Mouse (Mus musculus) liver, embryonic 14.5 days (tissue): Measurements from ENCODE around the gene Tbc1d21. TPM values are rescaled to one million over a fixed set of nuclear protein-coding genes. Genes with fewer than 3 reads are reported as not detected.
A peak's percentile ranks its signal among the peaks of the same experiment; 100 is the strongest.

Source experiments
- ATAC-seq: fragments of 200-750 bp; cut with Nextera tagmentation; 2 replicates; pipeline ENCODE4 v1.8.0; 2017; ENCODE audit warnings: moderate number of reproducible peaks, mild to moderate bottlenecking, moderate library complexity; ENCODE audit not compliant: insufficient read depth
- DNase-seq, 3 experiments: peaks; one replicate each; pipeline ENCODE4 v3.0.0-alpha.2; 2012 to 2013; ENCODE audit warnings: low read depth in 3 of 3, low spot score in 3 of 3
- H3K27ac ChIP-seq: fragments of 300-500 bp; sonication (generic); 2 replicates; pipeline ENCODE4 v1.5.1; 2014; ENCODE audit warnings: moderate library complexity, mild to moderate bottlenecking, control low read depth, inconsistent platforms
- H3K27me3 ChIP-seq: fragments of 300-500 bp; sonication (generic); 2 replicates; pipeline ENCODE4 v1.6.1; 2014; ENCODE audit warnings: mild to moderate bottlenecking, low read length, moderate library complexity; ENCODE audit not compliant: control insufficient read depth, insufficient read depth
- H3K36me3 ChIP-seq: fragments of 300-500 bp; sonication (generic); replicated peaks from 2 replicates; pipeline ENCODE4 v1.6.1; 2014; ENCODE audit warnings: low read depth; ENCODE audit not compliant: control insufficient read depth, insufficient read depth
- H3K4me1 ChIP-seq, 2 experiments: fragments of 200-500 bp in 1 of 2; fragments of 300-500 bp in 1 of 2; sonication (generic) in 1 of 2; replicated peaks; 2 replicates each; pipeline ENCODE4 v1.6.1; 2012 to 2014; ENCODE audit warnings: antibody characterized with exemption in 1 of 2, inconsistent platforms in 1 of 2, low read length in 1 of 2; ENCODE audit not compliant: control insufficient read depth in 2 of 2, insufficient read depth in 2 of 2
- H3K4me2 ChIP-seq: fragments of 300-500 bp; sonication (generic); 2 replicates; pipeline ENCODE4 v1.6.1; 2014; ENCODE audit warnings: low read depth, mild to moderate bottlenecking, control low read depth, moderate library complexity
- H3K4me3 ChIP-seq, 2 experiments: fragments of 200-500 bp in 1 of 2; fragments of 300-500 bp in 1 of 2; sonication (generic) in 1 of 2; 2 replicates each; pipeline ENCODE4 v1.5.1; 2012 to 2014; ENCODE audit warnings: low read depth in 2 of 2, low read length in 2 of 2, mild to moderate bottlenecking in 2 of 2, control low read depth in 1 of 2, inconsistent platforms in 1 of 2, moderate library complexity in 1 of 2; ENCODE audit not compliant: insufficient read depth in 1 of 2
- H3K9ac ChIP-seq: fragments of 300-500 bp; sonication (generic); replicated peaks from 2 replicates; pipeline ENCODE4 v1.6.1; 2014; ENCODE audit warnings: mild to moderate bottlenecking, control low read depth, moderate library complexity
- H3K9me3 ChIP-seq: fragments of 300-500 bp; sonication (generic); 2 replicates; pipeline ENCODE4 v1.6.1; 2016; ENCODE audit warnings: low read length, mixed read lengths; ENCODE audit not compliant: control insufficient read depth
- CTCF ChIP-seq: IDR thresholded peaks from 2 replicates; pipeline ENCODE4 v1.5.1; 2016; ENCODE audit warnings: antibody characterized with exemption, low read depth, control low read depth
- EP300 ChIP-seq: IDR thresholded peaks from 2 replicates; pipeline ENCODE4 v1.6.1; 2016; ENCODE audit warnings: antibody characterized with exemption, low read depth
- WGBS: fragments of 180-500 bp; shearing (Covaris S2); extraction: QIAGEN DNeasy Blood & Tissue Kit; methylation state at CpG from one replicate; pipeline ENCODE4 v1.1.7; 2014; ENCODE audit not compliant: insufficient replicate concordance; 5-methylcytosine and 5-hydroxymethylcytosine counted together
- polyA plus RNA-seq, 2 experiments: library from polyadenylated mRNA; depleted of rRNA in 1 of 2; stranded (reverse) in 1 of 2; unstranded in 1 of 2; fragments of >200 nt; fragmentation: Nextera tagmentation in 1 of 2; extraction: Ambion mirVana in 1 of 2; gene quantifications; 2 replicates each; pipeline versions ENCODE4 v1.2.1 to v1.2.3; 2012 to 2014

The Tbc1d21 gene
- polyA plus RNA-seq, 2 experiments = not detected

DNA sequence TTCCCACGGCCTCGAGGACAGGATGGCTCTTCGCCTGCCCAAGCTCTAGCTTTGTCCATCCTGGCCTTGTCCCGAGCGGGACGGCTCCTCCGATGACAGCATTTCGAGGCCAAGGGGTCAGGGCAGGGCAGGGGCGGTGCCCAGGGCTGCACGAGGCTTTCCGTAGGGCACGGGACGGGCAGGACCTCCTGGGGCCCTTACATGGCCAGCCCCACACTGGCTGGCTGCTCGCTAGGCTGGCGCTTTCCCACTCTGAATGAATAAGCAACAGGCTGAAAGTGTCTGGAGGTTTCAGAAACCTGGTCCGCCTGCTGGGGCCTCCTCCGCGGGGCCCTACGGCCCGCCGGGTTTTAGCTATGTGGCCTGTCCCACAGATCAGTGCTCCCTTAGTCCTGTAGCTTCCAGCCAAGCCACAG, 57.3 kb downstream of the Tbc1d21 start, which contains the start of gene Loxl1:
Gene Loxl1 (minus strand): TSS at position 243 of the 416 bp plus-strand sequence.
- Histone ChIP-seq H3K4me2 (peak within 1 kb of the TSS; percentile 43), H3K9ac (no peak within 1 kb of the TSS), H3K9me3 (no peaks in the 10 kb centered on the region), H3K4me3 (peak within 1 kb of the TSS; percentile 12 to 16; a peak in 3 of 4 replicates), H3K36me3 (no peaks in the 10 kb centered on the region), H3K4me1 (no peaks in the 10 kb centered on the region), H3K27me3 (peaks cover 25% of the 10 kb centered on the region), H3K27ac (no peak within 1 kb of the TSS)
- TF ChIP-seq EP300 (no peak), CTCF (no peak)
- ATAC-seq (no peak), DNase-seq (no peak)
- 6% methylated on average over 21 of the region's 21 CpGs for WGBS

DNA sequence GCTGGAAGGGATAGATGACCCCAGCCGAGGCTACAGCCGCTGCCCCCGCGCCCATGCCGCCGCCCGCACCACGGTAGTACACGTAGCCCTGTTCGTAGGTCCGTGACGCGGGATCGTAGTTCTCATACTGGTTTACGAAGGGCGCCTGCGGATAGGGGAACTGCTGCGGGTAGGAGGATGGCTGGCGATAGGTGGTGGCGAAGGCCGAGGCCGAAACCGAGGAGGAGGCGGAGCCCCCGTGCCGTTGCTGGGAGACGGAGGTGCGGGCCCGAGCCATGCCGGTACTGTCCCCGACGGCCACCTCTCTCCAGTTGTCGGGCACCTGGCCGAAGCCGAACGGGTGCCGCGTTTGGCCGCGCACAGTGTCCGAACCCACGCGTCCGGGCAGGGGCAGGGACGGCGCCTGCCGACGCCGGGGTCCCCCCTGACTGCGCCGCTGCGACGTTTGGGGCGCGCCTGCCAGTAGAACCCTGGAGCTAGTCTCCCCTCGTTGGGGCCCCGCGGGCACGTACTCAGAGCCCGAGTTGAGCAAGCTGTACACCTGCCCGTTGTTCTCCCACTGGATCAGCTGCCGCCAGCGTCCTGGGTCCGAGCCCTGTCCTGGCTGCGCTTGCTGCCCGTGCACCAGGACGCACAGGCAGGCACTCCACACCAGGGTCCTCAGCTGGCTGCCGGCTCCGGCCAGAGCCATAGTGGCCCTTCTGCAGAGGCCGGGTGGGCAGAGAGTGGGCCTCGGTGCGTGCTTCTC, 57.9 kb downstream of the Tbc1d21 start:
- no peaks in the 10 kb centered on the region for H3K4me1 ChIP-seq
- TF ChIP-seq CTCF (no peak), EP300 (no peak)
- DNase-seq = no peak
- H3K4me3 ChIP-seq = peak overlapping the region; percentile 1 to 8; a peak in 2 of 4 replicates
- peaks cover 25% of the 10 kb centered on the region for H3K27me3 ChIP-seq
- no peak overlapping the region for H3K27ac ChIP-seq
- WGBS = 3% methylated on average over 71 of the region's 72 CpGs
- H3K36me3 ChIP-seq = no peaks in the 10 kb centered on the region
- no peaks in the 10 kb centered on the region for H3K9me3 ChIP-seq
- H3K9ac ChIP-seq = no peak overlapping the region
- H3K4me2 ChIP-seq = peak overlapping the region; percentile 43
- no peak for ATAC-seq

GRCm38 (mm10) chr9:58311191-58311910, 58.9 kb downstream of the Tbc1d21 start:
- 48% methylated on average over 33 of the region's 33 CpGs for WGBS
- DNase-seq (no peak), ATAC-seq (no peak)
- no peaks in the 10 kb centered on the region for H3K4me1 ChIP-seq
- no peak overlapping the region for H3K4me3 ChIP-seq
- no peaks in the 10 kb centered on the region for H3K9me3 ChIP-seq
- no peaks in the 10 kb centered on the region for H3K36me3 ChIP-seq
- peak; percentile 30; the same call in 1 of the 2 replicates for TF ChIP-seq CTCF
- TF ChIP-seq EP300 = no peak
- H3K9ac ChIP-seq = no peak overlapping the region
- H3K4me2 ChIP-seq = no peak overlapping the region
- peaks cover 25% of the 10 kb centered on the region for H3K27me3 ChIP-seq
- no peak overlapping the region for H3K27ac ChIP-seq

- Histone ChIP-seq H3K9ac (no peak overlapping the region), H3K36me3 (no peaks in the 10 kb centered on the region), H3K4me2 (no peak overlapping the region), H3K4me3 (no peak overlapping the region), H3K27ac (no peak overlapping the region), H3K27me3 (peaks cover 25% of the 10 kb centered on the region), H3K9me3 (no peaks in the 10 kb centered on the region), H3K4me1 (no peaks in the 10 kb centered on the region)
- DNase-seq = no peak
- 60% methylated on average over 14 of the region's 14 CpGs for WGBS
- TF ChIP-seq EP300 = no peak
- TF ChIP-seq CTCF = no peak
- ATAC-seq = no peak
These were observed 60.1 kb downstream of the Tbc1d21 start for GRCm38 (mm10) chr9:58310043-58310660.

Other genes with a start within 250 kb of the Tbc1d21 start
- 3.3 and 3.6 TPM in 2 replicates for gene Islr, start 166.1 kb downstream of the Tbc1d21 start, polyA plus RNA-seq (2012; rRNA removed)
- gene Islr, start 166.1 kb downstream of the Tbc1d21 start, polyA plus RNA-seq (2014; fragmentation: Nextera tagmentation; extraction: Ambion mirVana) = 1.1 and 1.7 TPM in 2 replicates
- gene Islr2, start 166.1 kb downstream of the Tbc1d21 start, polyA plus RNA-seq (2012; rRNA removed) = 0.03 and 0.35 TPM in 2 replicates
- not detected in 2 replicates for gene Islr2, start 166.1 kb downstream of the Tbc1d21 start, polyA plus RNA-seq (2014; fragmentation: Nextera tagmentation; extraction: Ambion mirVana)
- gene Pml, start 120.7 kb downstream of the Tbc1d21 start, polyA plus RNA-seq (2012; rRNA removed) = 16.7 and 17.6 TPM in 2 replicates
- 17.1 and 19.3 TPM in 2 replicates for gene Pml, start 120.7 kb downstream of the Tbc1d21 start, polyA plus RNA-seq (2014; fragmentation: Nextera tagmentation; extraction: Ambion mirVana)
- gene Stoml1, start 117.3 kb downstream of the Tbc1d21 start, polyA plus RNA-seq (2012; rRNA removed) = 4.1 and 4.8 TPM in 2 replicates
- gene Stoml1, start 117.3 kb downstream of the Tbc1d21 start, polyA plus RNA-seq (2014; fragmentation: Nextera tagmentation; extraction: Ambion mirVana) = 2.5 and 3.8 TPM in 2 replicates
- 0.89 and 1.2 TPM in 2 replicates for gene Loxl1, start 57.3 kb downstream of the Tbc1d21 start, polyA plus RNA-seq (2012; rRNA removed)
- 0.80 and 1.1 TPM in 2 replicates for gene Loxl1, start 57.3 kb downstream of the Tbc1d21 start, polyA plus RNA-seq (2014; fragmentation: Nextera tagmentation; extraction: Ambion mirVana)
- 0.08 and 0.13 TPM in 2 replicates for gene Insyn1, start 118.1 kb upstream of the Tbc1d21 start, polyA plus RNA-seq (2012; rRNA removed)
- not detected in 2 replicates for gene Insyn1, start 118.1 kb upstream of the Tbc1d21 start, polyA plus RNA-seq (2014; fragmentation: Nextera tagmentation; extraction: Ambion mirVana)
- gene Cd276, start 185.0 kb upstream of the Tbc1d21 start, polyA plus RNA-seq (2012; rRNA removed) = 0.87 and 1.1 TPM in 2 replicates
- 1.2 and 1.6 TPM in 2 replicates for gene Cd276, start 185.0 kb upstream of the Tbc1d21 start, polyA plus RNA-seq (2014; fragmentation: Nextera tagmentation; extraction: Ambion mirVana)
- gene Nptn, start 211.8 kb upstream of the Tbc1d21 start, polyA plus RNA-seq (2012; rRNA removed) = 121 and 145 TPM in 2 replicates
- gene Nptn, start 211.8 kb upstream of the Tbc1d21 start, polyA plus RNA-seq (2014; fragmentation: Nextera tagmentation; extraction: Ambion mirVana) = 107 and 112 TPM in 2 replicates